Mouse (Mus musculus) liver, postnatal 0 days (tissue): ENCODE results near the gene Ep400. TPM values are rescaled to one million over a fixed set of nuclear protein-coding genes. Genes with fewer than 3 reads are reported as not detected.
"Not testable (repeated sequence)": the region's sequence is repeated elsewhere in the genome, so short reads cannot be mapped to it uniquely, and the experiment has no call there.

Experiments
- ATAC-seq: fragments of 200-750 bp; cut with Nextera tagmentation; 2 replicates; pipeline ENCODE4 v1.8.0; 2017; ENCODE audit warnings: mild to moderate bottlenecking, moderate library complexity
- DNase-seq: peaks from one replicate; pipeline ENCODE4 v3.0.0-alpha.2; 2016
- H3K27ac ChIP-seq: fragments of 300-500 bp; sonication (generic); 2 replicates; pipeline ENCODE4 v1.5.1; 2014; ENCODE audit warnings: antibody characterized with exemption, moderate library complexity, mild to moderate bottlenecking, low read depth
- H3K27me3 ChIP-seq: fragments of 300-500 bp; sonication (generic); 2 replicates; pipeline ENCODE4 v1.6.1; 2014; ENCODE audit warnings: low read length, control low read depth, mixed read lengths; ENCODE audit not compliant: insufficient read depth
- H3K36me3 ChIP-seq: fragments of 300-500 bp; sonication (generic); replicated peaks from 2 replicates; pipeline ENCODE4 v1.6.1; 2014; ENCODE audit warnings: mild to moderate bottlenecking, control low read depth, low read length, moderate library complexity, mixed read lengths; ENCODE audit not compliant: insufficient read depth
- H3K4me1 ChIP-seq: fragments of 300-500 bp; sonication (generic); 2 replicates; pipeline ENCODE4 v1.6.1; 2014; ENCODE audit warnings: antibody characterized with exemption, mild to moderate bottlenecking, control low read depth; ENCODE audit not compliant: insufficient read depth
- H3K4me2 ChIP-seq: fragments of 300-500 bp; sonication (generic); 2 replicates; pipeline ENCODE4 v1.6.1; 2014; ENCODE audit warnings: low read depth, mild to moderate bottlenecking, low read length, moderate library complexity, mixed read lengths
- H3K4me3 ChIP-seq: fragments of 300-500 bp; sonication (generic); 2 replicates; pipeline ENCODE4 v1.5.1; 2014; ENCODE audit warnings: low read depth, low read length
- H3K9ac ChIP-seq: fragments of 300-500 bp; sonication (generic); replicated peaks from 2 replicates; pipeline ENCODE4 v1.6.1; 2014; ENCODE audit warnings: mild to moderate bottlenecking, moderate library complexity
- H3K9me3 ChIP-seq: fragments of 300-500 bp; sonication (generic); 2 replicates; pipeline ENCODE4 v1.6.1; 2016; ENCODE audit warnings: mild to moderate bottlenecking, control low read depth, low read length, mixed read lengths
- CTCF ChIP-seq: sonication (generic); IDR thresholded peaks from 2 replicates; pipeline ENCODE4 v1.5.1; 2016; ENCODE audit warnings: antibody characterized with exemption, low read depth
- EP300 ChIP-seq: IDR thresholded peaks from 2 replicates; pipeline ENCODE4 v1.6.1; 2016; ENCODE audit warnings: antibody characterized with exemption, low read depth, mild to moderate bottlenecking
- WGBS: fragments of 180-500 bp; shearing (Covaris S2); extraction: QIAGEN DNeasy Blood & Tissue Kit; methylation state at CpG from one replicate; pipeline ENCODE4 v1.1.7; 2014; ENCODE audit not compliant: insufficient replicate concordance; 5-methylcytosine and 5-hydroxymethylcytosine counted together
- polyA plus RNA-seq: library from polyadenylated mRNA; unstranded; fragments of >200 nt; fragmentation: Nextera tagmentation; extraction: Ambion mirVana; gene quantifications from 2 replicates; pipeline ENCODE4 v1.2.1, GENCODE M21; 2015

Ep400 gene
- polyA plus RNA-seq, 1 experiment from 2014 or later, result 10.6 TPM

GRCm38 (mm10) chr5:110733231-110733823, 37.2 kb downstream of the Ep400 start:
- DNase-seq, result no peak
- Histone ChIP-seq H3K27me3 (no peaks in the 10 kb centered on the region), H3K4me3 (no peak overlapping the region), H3K9me3 (no peaks in the 10 kb centered on the region), H3K36me3 (peaks cover 68% of the 10 kb centered on the region), H3K4me1 (no peaks in the 10 kb centered on the region), H3K4me2 (no peak overlapping the region), H3K9ac (no peak overlapping the region), H3K27ac (no peak overlapping the region)
- no peak for ATAC-seq
- 82% methylated on average over 4 of the region's 4 CpGs for WGBS
- TF ChIP-seq EP300 (no peak), CTCF (no peak)

- Histone ChIP-seq H3K4me3 (no peak overlapping the region), H3K9ac (no peak overlapping the region), H3K27me3 (no peaks in the 10 kb centered on the region), H3K4me2 (no peak overlapping the region), H3K4me1 (no peaks in the 10 kb centered on the region), H3K36me3 (peaks cover 70% of the 10 kb centered on the region), H3K27ac (no peak overlapping the region), H3K9me3 (no peaks in the 10 kb centered on the region)
- WGBS, result 88% methylated on average over 2 of the region's 2 CpGs
- TF ChIP-seq EP300 (no peak), CTCF (no peak)
- DNase-seq, result no peak
- ATAC-seq, result no peak
Observed at GRCm38 (mm10) chr5:110731227-110731626, 39.3 kb downstream of the Ep400 start.

GRCm38 (mm10) chr5:110727850-110728249, 42.7 kb downstream of the Ep400 start:
- H3K9ac ChIP-seq, result no peak overlapping the region
- ATAC-seq, result no peak
- H3K4me1 ChIP-seq, result no peaks in the 10 kb centered on the region
- WGBS, result 88% methylated on average over 1 of the region's 1 CpGs
- DNase-seq, result no peak
- H3K4me3 ChIP-seq, result no peak overlapping the region
- H3K9me3 ChIP-seq, result no peaks in the 10 kb centered on the region
- H3K27me3 ChIP-seq, result no peaks in the 10 kb centered on the region
- H3K36me3 ChIP-seq, result peaks cover 80% of the 10 kb centered on the region
- no peak overlapping the region for H3K4me2 ChIP-seq
- no peak for TF ChIP-seq EP300
- TF ChIP-seq CTCF, result no peak
- no peak overlapping the region for H3K27ac ChIP-seq

- Histone ChIP-seq H3K27ac (no peak overlapping the region), H3K4me3 (no peak overlapping the region), H3K9ac (no peak overlapping the region), H3K9me3 (no peaks in the 10 kb centered on the region), H3K36me3 (peaks cover 86% of the 10 kb centered on the region), H3K4me2 (no peak overlapping the region), H3K27me3 (no peaks in the 10 kb centered on the region), H3K4me1 (no peaks in the 10 kb centered on the region)
- TF ChIP-seq EP300, result no peak
- no peak for TF ChIP-seq CTCF
- DNase-seq (no peak), ATAC-seq (no peak)
- 81% methylated on average over 2 of the region's 2 CpGs for WGBS
Observed at GRCm38 (mm10) chr5:110723543-110723942, 47.0 kb downstream of the Ep400 start.

- DNase-seq, result not testable (repeated sequence)
- peak; percentile 54 for ATAC-seq
Observed at GRCm38 (mm10) chr5:110721463-110721862, 49.1 kb downstream of the Ep400 start.

GRCm38 (mm10) chr5:110711455-110711854, 59.1 kb downstream of the Ep400 start:
- TF ChIP-seq EP300, result no peak
- TF ChIP-seq CTCF, result no peak
- Histone ChIP-seq H3K9ac (no peak overlapping the region), H3K27me3 (no peaks in the 10 kb centered on the region), H3K4me1 (no peaks in the 10 kb centered on the region), H3K27ac (no peak overlapping the region), H3K36me3 (peaks cover 67% of the 10 kb centered on the region), H3K4me3 (no peak overlapping the region), H3K9me3 (no peaks in the 10 kb centered on the region), H3K4me2 (no peak overlapping the region)
- 55% methylated on average over 2 of the region's 2 CpGs for WGBS
- ATAC-seq (no peak), DNase-seq (no peak)

More at GRCm38 (mm10) chr5:110721463-110721862, 49.1 kb downstream of the Ep400 start:
- H3K27me3 ChIP-seq, H3K4me3 ChIP-seq, H3K9ac ChIP-seq, H3K4me2 ChIP-seq, H3K27ac ChIP-seq, H3K4me1 ChIP-seq, H3K9me3 ChIP-seq: not testable (repeated sequence)
- 70% methylated on average over 1 of the region's 1 CpGs for WGBS
- TF ChIP-seq EP300, result peak; percentile 61; the same call in 1 of the 2 replicates
- peaks cover 78% of the 10 kb centered on the region for H3K36me3 ChIP-seq
